Mouse (Mus musculus): ENCODE data around the gene Kmt2d.

The Kmt2d gene

GRCm38 (mm10) chr15:98793141-98793698 lies 77.8 kb downstream of the Kmt2d start:
- DNase-seq = no peak

- DNase-seq = no peak
Observed at GRCm38 (mm10) chr15:98792233-98793020, 78.6 kb downstream of the Kmt2d start.

DNA sequence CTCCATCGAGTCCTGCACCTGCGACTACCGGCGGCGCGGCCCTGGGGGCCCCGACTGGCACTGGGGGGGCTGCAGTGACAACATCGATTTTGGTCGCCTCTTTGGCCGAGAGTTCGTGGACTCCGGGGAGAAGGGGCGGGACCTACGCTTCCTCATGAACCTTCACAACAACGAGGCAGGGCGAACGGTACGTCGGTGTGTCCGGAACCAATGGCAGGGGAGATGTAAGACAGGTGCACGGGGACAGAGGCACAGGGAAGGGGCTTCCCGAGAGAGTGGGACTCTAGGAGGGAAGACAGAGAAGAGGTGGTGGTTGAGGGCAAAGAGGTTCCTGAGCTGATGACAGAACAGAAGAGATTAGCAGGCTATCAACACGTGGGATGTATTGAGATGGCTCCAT lies 79.2 kb downstream of the Kmt2d start:
- DNase-seq = no peak

GRCm38 (mm10) chr15:98791221-98791620 lies 79.8 kb downstream of the Kmt2d start:
- no peak for DNase-seq

GRCm38 (mm10) chr15:98790761-98791160 lies 80.2 kb downstream of the Kmt2d start:
- no peak for DNase-seq

DNA sequence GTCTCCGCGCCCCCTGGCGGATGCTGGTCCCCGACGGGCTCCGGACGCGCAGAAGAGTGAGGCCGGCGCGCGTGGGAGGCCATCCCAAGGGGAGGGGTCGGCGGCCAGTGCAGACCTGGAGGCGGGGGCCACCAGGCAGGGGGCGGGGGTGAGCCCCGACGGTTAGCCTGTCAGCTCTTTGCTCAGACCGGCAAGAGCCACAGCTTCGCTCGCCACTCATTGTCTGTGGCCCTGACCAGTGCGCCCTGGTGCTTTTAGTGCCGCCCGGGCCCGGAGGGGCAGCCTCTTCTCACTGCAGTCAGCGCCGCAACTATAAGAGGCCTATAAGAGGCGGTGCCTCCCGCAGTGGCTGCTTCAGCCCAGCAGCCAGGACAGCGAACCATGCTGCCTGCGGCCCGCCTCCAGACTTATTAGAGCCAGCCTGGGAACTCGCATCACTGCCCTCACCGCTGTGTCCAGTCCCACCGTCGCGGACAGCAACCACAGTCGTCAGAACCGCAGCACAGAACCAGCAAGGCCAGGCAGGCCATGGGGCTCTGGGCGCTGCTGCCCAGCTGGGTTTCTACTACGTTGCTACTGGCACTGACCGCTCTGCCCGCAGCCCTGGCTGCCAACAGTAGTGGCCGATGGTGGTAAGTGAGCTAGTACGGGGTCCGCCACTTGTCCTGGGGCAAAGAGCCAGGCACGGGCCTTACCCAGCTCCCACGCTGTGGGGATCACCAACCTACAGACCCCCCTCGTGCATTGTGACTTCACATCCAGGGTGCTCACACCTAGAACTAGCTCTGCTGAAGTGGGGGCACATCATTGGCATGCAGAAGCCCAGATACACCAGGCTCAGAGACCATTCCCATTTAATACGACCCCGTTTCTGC lies 81.1 kb downstream of the Kmt2d start, which contains the start of gene Wnt1:
TSS of gene Wnt1 (plus strand) at position 197 of the 875 bp plus-strand sequence.
- no peak for DNase-seq

GRCm38 (mm10) chr15:98788972-98789660 lies 81.9 kb downstream of the Kmt2d start:
- no peak for DNase-seq

- no peak for DNase-seq
Observed at GRCm38 (mm10) chr15:98787930-98788329, 83.1 kb downstream of the Kmt2d start.

DNA sequence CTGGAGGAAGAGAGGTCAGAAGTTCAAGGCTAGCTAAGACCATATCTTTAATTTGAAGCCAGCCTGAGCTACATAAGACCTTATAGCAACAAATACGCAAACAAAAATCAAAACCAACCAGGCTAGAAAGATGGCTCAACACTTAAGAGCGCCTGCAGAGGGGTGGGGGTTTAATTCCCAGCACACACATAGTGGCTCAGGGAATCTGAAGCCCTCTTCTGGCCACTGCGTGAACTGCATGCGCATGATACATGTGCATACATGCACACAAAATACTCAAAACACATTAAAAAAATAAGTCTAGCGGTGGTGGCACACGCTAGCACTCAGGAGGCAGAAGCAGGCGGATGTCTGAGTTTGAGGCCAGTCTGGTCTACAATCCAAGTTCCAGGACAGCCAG lies 85.3 kb downstream of the Kmt2d start:
- DNase-seq = no peak
